Mouse (Mus musculus): Measurements from ENCODE around the gene Ccl9. TPM values are rescaled to one million over a fixed set of nuclear protein-coding genes. Genes with fewer than 3 reads are reported as not detected.

Ccl9 gene
- total RNA-seq, 2 experiments from 2014 or later: 22.5 to 23.6 TPM

DNA sequence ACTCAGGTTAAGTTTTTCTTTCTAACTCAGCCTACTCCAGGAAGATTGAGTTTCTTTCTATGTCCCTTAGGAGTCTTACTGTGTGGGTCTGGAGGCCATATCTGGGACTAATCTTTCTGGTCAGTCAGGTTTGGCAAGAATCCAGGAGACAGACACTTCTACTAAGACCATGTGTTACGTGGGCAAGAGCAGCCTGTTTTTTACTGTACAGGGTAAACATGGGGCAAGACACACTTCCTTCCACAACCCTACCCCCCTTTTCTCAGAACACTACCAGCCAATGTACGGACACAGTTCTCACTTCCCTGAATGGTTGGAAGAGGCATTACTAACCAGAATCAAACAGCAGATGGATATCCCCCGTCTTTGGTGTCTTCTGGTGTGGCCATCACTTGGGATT is 34.2 kb downstream of the Ccl9 start:
- ATAC-seq (replicated peaks; ENCODE audit: low FRiP score, poor library complexity, severe bottlenecking): no peak

DNA sequence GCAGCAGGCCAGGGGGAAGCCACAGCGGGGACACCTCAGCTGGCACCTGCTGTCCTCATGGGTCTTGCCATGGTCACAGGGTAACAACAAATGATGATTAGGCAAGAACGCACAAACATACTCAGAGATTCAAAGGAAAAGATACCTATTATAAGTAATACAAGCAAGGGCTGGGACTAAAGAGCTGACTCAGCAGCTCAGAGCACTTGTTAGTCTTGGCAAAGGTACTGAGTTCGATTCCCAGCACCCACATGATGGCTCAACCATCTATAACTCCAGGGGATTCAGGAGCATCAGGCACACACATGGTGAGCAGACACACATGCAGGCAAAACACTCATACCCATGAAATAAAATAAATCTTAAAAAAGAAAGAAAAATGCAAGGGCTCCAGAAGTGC is 37.0 kb downstream of the Ccl9 start:
- no peak for ATAC-seq (replicated peaks; ENCODE audit: low FRiP score, poor library complexity, severe bottlenecking)

DNA sequence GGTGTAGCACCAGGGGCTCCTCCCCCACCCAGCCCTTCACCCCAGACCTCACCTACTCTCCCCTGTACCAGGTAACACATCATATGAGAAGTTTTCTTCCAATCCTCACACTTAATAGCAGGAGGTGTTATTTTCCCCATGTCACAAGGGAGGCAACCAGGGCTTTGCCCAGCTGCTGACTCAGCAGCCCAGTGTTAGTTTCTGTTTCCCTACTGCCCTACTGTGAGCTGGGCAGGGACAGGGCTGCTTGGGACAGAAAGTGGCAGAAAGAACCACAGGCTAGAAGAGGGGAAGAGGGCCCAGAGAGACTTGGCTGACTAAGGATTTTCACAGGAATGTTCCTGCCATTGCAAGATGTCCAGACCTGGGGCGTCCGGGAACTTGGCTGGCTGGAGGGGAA is 37.5 kb downstream of the Ccl9 start:
- no peak for ATAC-seq (replicated peaks; ENCODE audit: low FRiP score, poor library complexity, severe bottlenecking)

DNA sequence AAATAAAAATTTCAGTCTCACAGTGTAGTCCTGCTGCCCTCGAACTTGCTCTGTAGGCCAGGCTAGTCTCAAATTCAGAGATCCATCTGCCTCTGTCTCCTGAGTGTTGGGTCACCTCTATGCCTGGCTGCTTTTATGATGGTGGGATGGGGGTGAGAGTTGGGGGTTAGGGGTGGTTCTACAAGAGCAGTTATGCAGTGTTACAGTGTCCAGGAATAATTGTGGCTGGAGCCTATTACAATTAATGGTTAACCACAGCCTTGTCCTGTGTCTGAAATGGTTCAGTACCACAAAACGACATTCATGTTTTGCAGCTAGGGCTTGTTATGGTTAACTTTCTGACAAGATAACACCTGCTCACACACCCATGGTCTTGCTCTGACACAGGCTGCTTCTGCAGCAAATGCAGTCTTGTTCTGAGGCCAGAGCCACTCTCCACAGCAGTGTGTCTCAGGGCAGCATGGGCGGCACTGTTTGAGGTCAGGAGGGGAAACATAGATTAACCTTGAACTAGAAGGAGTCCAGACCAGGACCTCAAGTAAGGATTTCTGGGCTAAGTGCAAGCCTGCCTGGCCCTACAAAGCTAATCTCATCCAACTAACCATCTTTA is 39.6 kb downstream of the Ccl9 start:
- ATAC-seq (replicated peaks; ENCODE audit: low FRiP score, poor library complexity, severe bottlenecking): no peak

DNA sequence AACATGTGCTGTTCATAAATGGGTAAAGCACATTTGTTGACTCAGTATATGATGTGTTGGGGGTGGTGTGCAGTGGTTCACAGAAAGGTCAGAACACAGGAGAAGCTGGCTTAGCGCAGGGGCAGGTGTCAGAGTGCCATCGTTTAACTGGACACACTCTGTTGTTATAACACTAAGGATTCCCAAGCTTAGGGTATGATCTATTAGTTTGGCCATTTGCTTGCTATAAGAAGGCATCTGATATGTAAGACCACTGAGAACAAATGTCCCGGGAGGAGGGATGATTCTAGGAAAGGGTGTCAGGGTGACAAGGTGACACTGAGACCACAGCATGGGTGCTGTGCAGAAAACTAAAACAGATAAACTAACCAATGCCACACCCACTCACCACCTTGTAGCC is 41.6 kb downstream of the Ccl9 start:
- ATAC-seq (replicated peaks; ENCODE audit: low FRiP score, poor library complexity, severe bottlenecking): no peak

DNA sequence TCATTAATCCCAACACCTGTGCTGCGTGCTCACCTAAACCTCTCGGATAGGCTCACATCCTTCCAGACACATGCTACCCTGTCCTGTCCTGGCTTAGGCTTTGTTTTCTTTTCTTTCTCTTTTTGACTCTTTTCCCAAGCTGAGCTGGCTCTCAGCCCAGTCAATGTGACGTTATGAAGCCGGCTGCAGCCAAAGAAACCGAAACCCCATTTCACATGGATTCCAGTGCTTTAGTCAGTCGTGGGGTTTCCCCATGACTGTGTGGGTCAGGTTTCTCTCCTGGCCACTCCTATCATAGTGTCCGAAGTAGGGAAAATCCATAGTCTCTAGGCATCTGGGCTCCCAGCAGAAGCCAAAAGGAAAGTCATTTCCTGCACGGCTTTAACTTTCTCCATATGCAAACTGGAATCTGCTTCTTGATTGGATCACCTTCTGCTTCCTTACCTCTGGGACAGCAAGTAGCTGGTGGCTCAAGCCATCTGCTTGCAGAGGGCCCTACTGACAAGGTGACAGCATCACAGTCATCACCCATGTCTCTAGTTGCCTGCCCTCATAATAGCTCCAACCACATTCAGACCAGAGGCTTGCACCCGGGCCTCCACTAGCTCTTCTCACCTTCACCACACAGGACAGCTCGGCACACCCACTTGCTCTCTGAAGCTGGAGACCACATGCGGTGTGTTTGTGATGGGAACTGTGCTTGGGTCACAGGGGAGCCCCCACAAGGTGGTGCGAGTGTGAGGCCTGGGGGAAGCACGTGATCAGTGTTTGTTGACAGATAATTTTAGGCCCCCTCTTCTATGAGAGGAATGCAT is 43.6 kb downstream of the Ccl9 start:
- ATAC-seq (replicated peaks; ENCODE audit: low FRiP score, poor library complexity, severe bottlenecking): no peak

DNA sequence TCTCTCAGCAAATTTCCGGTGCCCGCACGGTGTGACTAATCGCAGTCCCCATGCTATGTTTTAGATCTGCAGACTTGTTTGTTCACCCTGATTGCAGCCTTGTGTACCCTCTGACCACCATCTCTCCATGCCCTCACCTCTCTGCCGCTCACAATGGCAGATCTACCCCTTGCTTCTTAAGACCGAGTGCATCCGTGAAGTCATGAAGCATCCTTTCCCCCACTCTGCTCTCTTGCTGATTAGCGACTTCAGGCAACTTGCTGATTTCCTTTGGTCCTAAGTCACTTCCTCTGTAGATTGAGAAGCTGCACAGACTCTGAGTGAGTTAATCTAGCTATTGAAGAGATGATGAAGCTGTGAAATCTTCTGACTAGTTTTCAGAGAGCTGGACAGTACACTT is 44.3 kb downstream of the Ccl9 start:
- ATAC-seq (replicated peaks; ENCODE audit: low FRiP score, poor library complexity, severe bottlenecking): no peak

DNA sequence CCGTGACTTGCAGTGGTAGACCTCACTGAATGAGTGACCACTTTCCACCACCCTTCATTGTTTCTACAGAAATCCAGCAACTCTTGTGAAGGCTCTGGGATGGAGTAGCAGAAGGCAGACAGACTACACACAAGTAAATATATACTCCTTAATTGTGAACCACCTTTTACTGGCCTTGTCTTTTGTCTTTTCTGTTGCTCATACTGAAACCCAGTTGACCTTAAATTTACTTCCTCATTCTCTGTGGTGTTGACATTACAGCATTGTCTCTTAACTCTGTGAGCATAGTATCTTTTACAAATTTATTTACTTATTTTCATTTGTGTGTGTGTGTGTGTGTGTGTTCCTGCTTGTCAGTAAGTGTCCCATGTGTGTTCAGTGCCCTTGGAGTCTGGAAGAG is 45.2 kb downstream of the Ccl9 start:
- no peak for ATAC-seq (replicated peaks; ENCODE audit: low FRiP score, poor library complexity, severe bottlenecking)

DNA sequence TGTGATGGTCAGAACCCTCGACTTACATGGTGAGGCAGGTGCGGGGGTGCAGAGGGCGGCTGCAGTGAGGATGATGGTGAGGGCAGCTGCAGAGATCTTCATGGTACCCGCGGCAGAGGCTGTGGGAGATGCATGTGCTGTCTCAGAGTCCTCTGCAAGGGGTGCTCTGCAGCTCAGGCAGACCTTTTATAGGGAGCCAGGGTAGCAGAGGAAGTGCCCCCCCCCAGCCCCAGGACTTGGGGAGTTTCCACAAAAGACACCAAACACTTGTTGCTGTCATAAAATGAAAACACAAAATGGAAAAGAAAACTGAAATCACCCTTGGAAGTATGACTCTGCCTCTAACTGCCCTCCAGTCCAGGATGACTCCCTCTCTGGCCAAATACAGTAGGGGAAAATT is 48.1 kb downstream of the Ccl9 start, which contains the start of gene Ccl5:
Ccl5 (minus strand) TSS at position 159 of the 400 bp plus-strand sequence.
- no peak for ATAC-seq (replicated peaks; ENCODE audit: low FRiP score, poor library complexity, severe bottlenecking)

DNA sequence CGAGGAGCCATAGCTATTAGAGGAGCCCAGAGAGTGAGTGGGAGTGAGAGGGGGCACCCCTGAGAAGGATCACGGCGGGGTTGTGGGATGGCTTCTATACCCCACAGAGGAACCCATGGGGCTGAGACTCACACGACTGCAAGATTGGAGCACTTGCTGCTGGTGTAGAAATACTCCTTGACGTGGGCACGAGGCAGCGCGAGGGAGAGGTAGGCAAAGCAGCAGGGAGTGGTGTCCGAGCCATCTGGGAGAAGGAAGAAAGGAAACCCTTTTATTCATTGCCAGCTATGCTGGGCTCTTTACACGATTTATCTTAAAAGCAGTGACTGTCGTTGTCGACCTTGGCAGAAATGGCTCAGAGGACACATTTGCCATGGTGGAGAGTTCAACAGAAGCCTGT is 49.4 kb downstream of the Ccl9 start:
- no peak for ATAC-seq (replicated peaks; ENCODE audit: low FRiP score, poor library complexity, severe bottlenecking)

Other genes with a start within 250 kb of the Ccl9 start
- gene Rasl10b, start 169.5 kb downstream of the Ccl9 start, total RNA-seq (2015; ENCODE audit: low replicate concordance): not detected in 2 replicates
- not detected in 2 replicates for gene Rasl10b, start 169.5 kb downstream of the Ccl9 start, total RNA-seq (2017; ENCODE audit: low replicate concordance)
- not detected in 2 replicates for gene Gas2l2, start 149.2 kb downstream of the Ccl9 start, total RNA-seq (2015; ENCODE audit: low replicate concordance)
- gene Gas2l2, start 149.2 kb downstream of the Ccl9 start, total RNA-seq (2017; ENCODE audit: low replicate concordance): not detected in 2 replicates
- 3.8 and 8.2 TPM in 2 replicates for gene 1700020L24Rik, start 141.0 kb downstream of the Ccl9 start, total RNA-seq (2015; ENCODE audit: low replicate concordance)
- 8.9 and 24.8 TPM in 2 replicates for gene 1700020L24Rik, start 141.0 kb downstream of the Ccl9 start, total RNA-seq (2017; ENCODE audit: low replicate concordance)
- gene Mmp28, start 115.6 kb downstream of the Ccl9 start, total RNA-seq (2015; ENCODE audit: low replicate concordance): 0.63 TPM in 1 of 2 replicates, not detected in the other
- gene Mmp28, start 115.6 kb downstream of the Ccl9 start, total RNA-seq (2017; ENCODE audit: low replicate concordance): 0.42 and 1.7 TPM in 2 replicates
- 20.9 and 35.2 TPM in 2 replicates for gene Taf15, start 105.5 kb downstream of the Ccl9 start, total RNA-seq (2015; ENCODE audit: low replicate concordance)
- 24.5 and 33.2 TPM in 2 replicates for gene Taf15, start 105.5 kb downstream of the Ccl9 start, total RNA-seq (2017; ENCODE audit: low replicate concordance)
- gene Heatr9, start 56.5 kb downstream of the Ccl9 start, total RNA-seq (2015; ENCODE audit: low replicate concordance): not detected in 2 replicates
- not detected in 2 replicates for gene Heatr9, start 56.5 kb downstream of the Ccl9 start, total RNA-seq (2017; ENCODE audit: low replicate concordance)
- 12.3 TPM in 1 of 2 replicates, not detected in the other for gene Ccl5, start 48.1 kb downstream of the Ccl9 start, total RNA-seq (2015; ENCODE audit: low replicate concordance)
- gene Ccl5, start 48.1 kb downstream of the Ccl9 start, total RNA-seq (2017; ENCODE audit: low replicate concordance): 5.9 TPM in 1 of 2 replicates, not detected in the other
- 95.3 and 103 TPM in 2 replicates for gene Ccl6, start 14.5 kb upstream of the Ccl9 start, total RNA-seq (2015; ENCODE audit: low replicate concordance)
- gene Ccl6, start 14.5 kb upstream of the Ccl9 start, total RNA-seq (2017; ENCODE audit: low replicate concordance): 52.1 and 61.0 TPM in 2 replicates
- not detected in 2 replicates for gene Rpl9-ps1, start 67.0 kb upstream of the Ccl9 start, total RNA-seq (2015; ENCODE audit: low replicate concordance)
- gene Rpl9-ps1, start 67.0 kb upstream of the Ccl9 start, total RNA-seq (2017; ENCODE audit: low replicate concordance): not detected in 2 replicates
- 48.7 and 55.7 TPM in 2 replicates for gene Ccl3, start 70.7 kb upstream of the Ccl9 start, total RNA-seq (2015; ENCODE audit: low replicate concordance)
- gene Ccl3, start 70.7 kb upstream of the Ccl9 start, total RNA-seq (2017; ENCODE audit: low replicate concordance): 13.4 and 27.3 TPM in 2 replicates
- gene Ccl4, start 83.9 kb upstream of the Ccl9 start, total RNA-seq (2015; ENCODE audit: low replicate concordance): 4.2 and 4.4 TPM in 2 replicates
- 5.0 and 9.3 TPM in 2 replicates for gene Ccl4, start 83.9 kb upstream of the Ccl9 start, total RNA-seq (2017; ENCODE audit: low replicate concordance)
- 22.7 and 23.4 TPM in 2 replicates for gene Wfdc17, start 125.4 kb upstream of the Ccl9 start, total RNA-seq (2015; ENCODE audit: low replicate concordance)
- 4.5 TPM in 1 of 2 replicates, not detected in the other for gene Wfdc17, start 125.4 kb upstream of the Ccl9 start, total RNA-seq (2017; ENCODE audit: low replicate concordance)
- gene Wfdc18, start 130.4 kb upstream of the Ccl9 start, total RNA-seq (2015; ENCODE audit: low replicate concordance): not detected in 2 replicates
- gene Wfdc18, start 130.4 kb upstream of the Ccl9 start, total RNA-seq (2017; ENCODE audit: low replicate concordance): not detected in 2 replicates
- gene Wfdc21, start 168.3 kb upstream of the Ccl9 start, total RNA-seq (2015; ENCODE audit: low replicate concordance): 203 and 278 TPM in 2 replicates
- 146 and 210 TPM in 2 replicates for gene Wfdc21, start 168.3 kb upstream of the Ccl9 start, total RNA-seq (2017; ENCODE audit: low replicate concordance)
- 2.5 and 3.8 TPM in 2 replicates for gene Heatr6, start 175.1 kb upstream of the Ccl9 start, total RNA-seq (2015; ENCODE audit: low replicate concordance)
- gene Heatr6, start 175.1 kb upstream of the Ccl9 start, total RNA-seq (2017; ENCODE audit: low replicate concordance): 2.0 and 6.8 TPM in 2 replicates